Mouse (Mus musculus) myocyte (in vitro differentiated cells): ENCODE measurements at regions not wholly inside any gene's neighbourhood (a gene's known extent, or its start where the extent isn't known, plus 50 kb on each side); places are given as distances from the start of the nearest gene placed in this dataset.

Source experiments
- H3K27me3 ChIP-seq: one replicate; pipeline ENCODE4 v1.6.1; 2011; ENCODE audit not compliant: control insufficient read depth, insufficient read depth, insufficient read length
- H3K36me3 ChIP-seq: one replicate; pipeline ENCODE4 v1.6.1; 2011; ENCODE audit not compliant: control insufficient read depth, insufficient read depth
- H3K4me2 ChIP-seq: one replicate; pipeline ENCODE4 v1.6.1; 2011; ENCODE audit warnings: low read depth, control low read depth
- H3K4me3 ChIP-seq: one replicate; pipeline ENCODE4 v1.5.1; 2011; ENCODE audit warnings: mild to moderate bottlenecking, control low read depth, moderate library complexity
- H3K79me2 ChIP-seq: one replicate; pipeline ENCODE4 v1.6.1; 2011; ENCODE audit not compliant: control insufficient read depth, insufficient read depth
- H3ac ChIP-seq: one replicate; pipeline ENCODE4 v1.6.1; 2011; ENCODE audit not compliant: control insufficient read depth, insufficient read length
- CEBPB ChIP-seq: IDR thresholded peaks from 2 replicates; pipeline ENCODE4 v1.6.1; 2011; ENCODE audit warnings: mild to moderate bottlenecking, moderate library complexity; ENCODE audit not compliant: poor library complexity, insufficient read depth, severe bottlenecking
- E2F4 ChIP-seq: IDR thresholded peaks from one replicate; pipeline ENCODE4 v1.6.1; 2011; ENCODE audit warnings: mild to moderate bottlenecking, control low read depth, moderate library complexity; ENCODE audit not compliant: insufficient read depth
- MAX ChIP-seq: IDR thresholded peaks from one replicate; pipeline ENCODE4 v1.6.1; 2011; ENCODE audit warnings: low read depth, mild to moderate bottlenecking, control low read depth
- MYOD1 ChIP-seq, 3 experiments: IDR thresholded peaks; one replicate each; pipeline ENCODE4 v1.6.1; 2011; ENCODE audit warnings: control low read depth in 2 of 3, low read depth in 2 of 3, mild to moderate bottlenecking in 2 of 3, moderate library complexity in 1 of 3; ENCODE audit not compliant: insufficient read length in 2 of 3, control insufficient read depth in 1 of 3
- MYOG ChIP-seq, 3 experiments: IDR thresholded peaks; one replicate each; pipeline ENCODE4 v1.6.1; 2011; ENCODE audit warnings: control low read depth in 2 of 3, low read depth in 2 of 3, mild to moderate bottlenecking in 2 of 3; ENCODE audit not compliant: insufficient read length in 2 of 3, control insufficient read depth in 1 of 3, insufficient read depth in 1 of 3
- POLR2A ChIP-seq: IDR thresholded peaks from one replicate; pipeline ENCODE4 v1.6.1; 2011; ENCODE audit warnings: low read depth, mild to moderate bottlenecking, control low read depth, moderate library complexity; ENCODE audit not compliant: insufficient read length
- POLR2AphosphoS2 ChIP-seq: IDR thresholded peaks from one replicate; pipeline ENCODE4 v1.6.1; 2011; ENCODE audit warnings: low read depth, control low read depth; ENCODE audit not compliant: insufficient read length
- REST ChIP-seq: IDR thresholded peaks from one replicate; pipeline ENCODE4 v1.6.1; 2011; ENCODE audit warnings: mild to moderate bottlenecking, control low read depth, moderate library complexity; ENCODE audit not compliant: insufficient read depth, insufficient read length
- SRF ChIP-seq: IDR thresholded peaks from one replicate; pipeline ENCODE4 v1.6.1; 2011; ENCODE audit warnings: low read depth; ENCODE audit not compliant: control insufficient read depth, insufficient read length
- TCF12 ChIP-seq: IDR thresholded peaks from one replicate; pipeline ENCODE4 v1.6.1; 2011; ENCODE audit warnings: mild to moderate bottlenecking, control low read depth; ENCODE audit not compliant: poor library complexity, insufficient read depth, severe bottlenecking
- TCF3 ChIP-seq: IDR thresholded peaks from one replicate; pipeline ENCODE4 v1.6.1; 2011; ENCODE audit warnings: low read depth, control low read depth; ENCODE audit not compliant: insufficient read length
- USF1 ChIP-seq: IDR thresholded peaks from one replicate; pipeline ENCODE4 v1.6.1; 2011; ENCODE audit warnings: low read depth, mild to moderate bottlenecking, control low read depth, moderate library complexity

- Histone ChIP-seq H3K36me3 (no peaks in the 10 kb centered on the region), H3K4me3 (no peak overlapping the region), H3K79me2 (no peaks in the 10 kb centered on the region), H3K27me3 (no peaks in the 10 kb centered on the region), H3K4me2 (no peak overlapping the region), H3ac (no peak overlapping the region)
- TF ChIP-seq POLR2A (no peak), SRF (no peak)
Measured at GRCm38 (mm10) chr13:5737214-5737613, 124.1 kb upstream of the Klf6 start.

- no peak for TF ChIP-seq SRF
- TF ChIP-seq TCF12 = no peak
- no peak for TF ChIP-seq POLR2A
- TF ChIP-seq E2F4 = no peak
- Histone ChIP-seq H3K4me3 (no peak overlapping the region), H3ac (no peak overlapping the region), H3K4me2 (no peak overlapping the region), H3K36me3 (no peaks in the 10 kb centered on the region), H3K79me2 (no peaks in the 10 kb centered on the region), H3K27me3 (no peaks in the 10 kb centered on the region)
Measured at GRCm38 (mm10) chr13:5740805-5741204, 120.5 kb upstream of the Klf6 start.

- Histone ChIP-seq H3K36me3 (no peaks in the 10 kb centered on the region), H3K79me2 (no peaks in the 10 kb centered on the region), H3ac (no peak overlapping the region), H3K27me3 (no peaks in the 10 kb centered on the region), H3K4me3 (no peak overlapping the region), H3K4me2 (no peak overlapping the region)
- TF ChIP-seq TCF3 = no peak
- TF ChIP-seq POLR2A = no peak
- TF ChIP-seq POLR2AphosphoS2 = no peak
- TF ChIP-seq SRF = no peak
- no peak for TF ChIP-seq MYOG (IDR thresholded peaks at IDR 0.05; ENCODE audit: control insufficient read depth in 1 of 3, insufficient read depth in 1 of 3, insufficient read length in 2 of 3, low read depth in 2 of 3)
- no peak for TF ChIP-seq USF1
- no peak for TF ChIP-seq REST
- no peak for TF ChIP-seq E2F4
- TF ChIP-seq CEBPB = no peak
- no peak for TF ChIP-seq TCF12
- no peak for TF ChIP-seq MAX
- no peak for TF ChIP-seq MYOD1 (IDR thresholded peaks at IDR 0.05; ENCODE audit: control insufficient read depth in 1 of 3, insufficient read length in 2 of 3, low read depth in 2 of 3)
Measured at GRCm38 (mm10) chr13:5744949-5745348, 116.3 kb upstream of the Klf6 start.

- H3K79me2 ChIP-seq = no peaks in the 10 kb centered on the region
- H3ac ChIP-seq = no peak overlapping the region
- H3K4me3 ChIP-seq = no peak overlapping the region
- H3K27me3 ChIP-seq = no peaks in the 10 kb centered on the region
- H3K4me2 ChIP-seq = no peak overlapping the region
- TF ChIP-seq REST (no peak), MAX (no peak), POLR2AphosphoS2 (no peak), E2F4 (no peak), SRF (no peak), MYOD1 (IDR thresholded peaks at IDR 0.05; ENCODE audit: control insufficient read depth in 1 of 3, insufficient read length in 2 of 3, low read depth in 2 of 3) (no peak), POLR2A (no peak), MYOG (IDR thresholded peaks at IDR 0.05; ENCODE audit: control insufficient read depth in 1 of 3, insufficient read depth in 1 of 3, insufficient read length in 2 of 3, low read depth in 2 of 3) (no peak), CEBPB (no peak), USF1 (no peak), TCF12 (no peak), TCF3 (no peak)
- H3K36me3 ChIP-seq = no peaks in the 10 kb centered on the region
Measured at GRCm38 (mm10) chr13:5757176-5757575, 104.1 kb upstream of the Klf6 start.

GRCm38 (mm10) chr13:5757963-5758362 lies 103.3 kb upstream of the Klf6 start:
- TF ChIP-seq MYOG (IDR thresholded peaks at IDR 0.05; ENCODE audit: control insufficient read depth in 1 of 3, insufficient read depth in 1 of 3, insufficient read length in 2 of 3, low read depth in 2 of 3) = no peak
- Histone ChIP-seq H3K4me3 (no peak overlapping the region), H3ac (no peak overlapping the region), H3K36me3 (no peaks in the 10 kb centered on the region), H3K79me2 (no peaks in the 10 kb centered on the region), H3K27me3 (no peaks in the 10 kb centered on the region), H3K4me2 (no peak overlapping the region)

DNA sequence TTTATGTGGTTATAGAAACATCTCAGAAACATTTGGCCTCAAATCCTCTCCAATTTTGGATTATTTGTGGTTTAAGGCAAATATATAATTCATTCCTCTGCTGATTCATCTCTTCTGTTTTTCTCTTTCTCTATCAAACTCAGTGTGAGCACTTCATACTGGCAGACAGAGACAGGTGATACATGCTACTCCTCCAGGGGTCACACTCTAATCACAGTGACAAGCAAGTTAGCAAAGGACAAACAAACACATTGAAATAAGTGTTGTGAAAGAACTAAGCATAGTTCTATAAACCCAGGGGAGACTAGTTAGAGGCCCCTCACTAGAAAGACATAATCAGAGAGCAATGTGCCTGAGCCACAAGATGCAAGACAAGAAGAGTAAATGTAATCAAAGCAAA lies 101.3 kb upstream of the Klf6 start:
- no peak overlapping the region for H3K4me2 ChIP-seq
- TF ChIP-seq MYOD1 (IDR thresholded peaks at IDR 0.05; ENCODE audit: control insufficient read depth in 1 of 3, insufficient read length in 2 of 3, low read depth in 2 of 3) = peak in 1 of 3 experiments; percentile 39
- no peak for TF ChIP-seq REST

More for the DNA sequence above, 101.3 kb upstream of the Klf6 start:
- no peak overlapping the region for H3K4me3 ChIP-seq
- H3K36me3 ChIP-seq = no peaks in the 10 kb centered on the region
- no peaks in the 10 kb centered on the region for H3K27me3 ChIP-seq
- H3K79me2 ChIP-seq = no peaks in the 10 kb centered on the region
- H3ac ChIP-seq = no peak overlapping the region
